Mouse (Mus musculus) hindbrain, embryonic 16.5 days (tissue): ENCODE data around the gene Fhit. TPM values are rescaled to one million over a fixed set of nuclear protein-coding genes. Genes with fewer than 3 reads are reported as not detected.

Experiments used
- ATAC-seq: fragments of 200-750 bp; cut with Nextera tagmentation; 2 replicates; pipeline ENCODE4 v1.8.0; 2017; ENCODE audit warnings: moderate TSS enrichment, moderate library complexity
- H3K27ac ChIP-seq: fragments of 300-500 bp; sonication (generic); 2 replicates; pipeline ENCODE4 v1.5.1; 2014; ENCODE audit warnings: low read depth, mild to moderate bottlenecking, control low read depth, low read length, moderate library complexity
- H3K27me3 ChIP-seq: fragments of 300-500 bp; sonication (generic); replicated peaks from 2 replicates; pipeline ENCODE4 v1.6.1; 2014; ENCODE audit warnings: low read length; ENCODE audit not compliant: control insufficient read depth, insufficient read depth
- H3K36me3 ChIP-seq: fragments of 300-500 bp; sonication (generic); 2 replicates; pipeline ENCODE4 v1.6.1; 2014; ENCODE audit warnings: mild to moderate bottlenecking, low read length, moderate library complexity, mixed read lengths; ENCODE audit not compliant: control insufficient read depth, insufficient read depth
- H3K4me1 ChIP-seq: fragments of 300-500 bp; sonication (generic); 2 replicates; pipeline ENCODE4 v1.6.1; 2014; ENCODE audit warnings: low read depth, low read length; ENCODE audit not compliant: control insufficient read depth, insufficient read depth
- H3K4me2 ChIP-seq: fragments of 300-500 bp; sonication (generic); 2 replicates; pipeline ENCODE4 v1.6.1; 2014; ENCODE audit warnings: mild to moderate bottlenecking, low read length, control low read depth, moderate library complexity
- H3K4me3 ChIP-seq: fragments of 300-500 bp; sonication (generic); 2 replicates; pipeline ENCODE4 v1.5.1; 2014; ENCODE audit warnings: mild to moderate bottlenecking, low read length, control low read depth, moderate library complexity
- H3K9ac ChIP-seq: fragments of 300-500 bp; sonication (generic); 2 replicates; pipeline ENCODE4 v1.6.1; 2014; ENCODE audit warnings: low read depth, mild to moderate bottlenecking, control low read depth, low read length, moderate library complexity
- H3K9me3 ChIP-seq: fragments of 300-500 bp; sonication (generic); 2 replicates; pipeline ENCODE4 v1.6.1; 2014; ENCODE audit warnings: mild to moderate bottlenecking, low read length, moderate library complexity; ENCODE audit not compliant: control insufficient read depth
- WGBS: fragments of 180-500 bp; shearing (Covaris S2); extraction: QIAGEN DNeasy Blood & Tissue Kit; methylation state at CpG from one replicate; pipeline ENCODE4 v1.1.7; 2014; 5-methylcytosine and 5-hydroxymethylcytosine counted together
- polyA plus RNA-seq: library from polyadenylated mRNA; unstranded; fragments of >200 nt; fragmentation: Nextera tagmentation; extraction: Ambion mirVana; gene quantifications from 2 replicates; pipeline ENCODE4 v1.2.1, GENCODE M21; 2015

The Fhit gene
- polyA plus RNA-seq, 1 experiment from 2014 or later = 8.5 TPM

DNA sequence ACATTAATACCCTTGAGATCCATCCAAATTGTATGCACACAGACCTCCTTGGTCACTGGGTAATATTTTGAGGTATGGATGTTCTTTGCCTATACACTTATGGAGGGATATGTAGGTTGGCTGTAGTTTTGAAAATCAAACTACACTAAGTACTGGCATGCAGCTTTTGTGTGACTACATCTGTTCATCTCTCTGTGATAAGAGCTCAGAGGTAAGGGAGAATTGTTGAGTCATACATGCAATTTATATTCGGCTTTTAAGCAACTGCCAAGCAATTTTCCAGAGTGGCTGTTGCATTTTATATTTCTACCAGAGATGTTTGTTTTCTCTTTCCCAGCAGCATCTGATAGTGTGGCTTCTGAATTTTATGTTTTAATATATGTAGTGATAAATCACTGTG is 1374.4 kb downstream of the Fhit start:
- 81% methylated on average over 1 of the region's 1 CpGs for WGBS
- H3K27me3 ChIP-seq = no peaks in the 10 kb centered on the region
- ATAC-seq = no peak
- H3K4me3 ChIP-seq = no peak overlapping the region
- no peak overlapping the region for H3K9ac ChIP-seq
- no peaks in the 10 kb centered on the region for H3K36me3 ChIP-seq
- no peak overlapping the region for H3K27ac ChIP-seq
- no peaks in the 10 kb centered on the region for H3K4me1 ChIP-seq
- H3K4me2 ChIP-seq = no peak overlapping the region
- no peaks in the 10 kb centered on the region for H3K9me3 ChIP-seq

DNA sequence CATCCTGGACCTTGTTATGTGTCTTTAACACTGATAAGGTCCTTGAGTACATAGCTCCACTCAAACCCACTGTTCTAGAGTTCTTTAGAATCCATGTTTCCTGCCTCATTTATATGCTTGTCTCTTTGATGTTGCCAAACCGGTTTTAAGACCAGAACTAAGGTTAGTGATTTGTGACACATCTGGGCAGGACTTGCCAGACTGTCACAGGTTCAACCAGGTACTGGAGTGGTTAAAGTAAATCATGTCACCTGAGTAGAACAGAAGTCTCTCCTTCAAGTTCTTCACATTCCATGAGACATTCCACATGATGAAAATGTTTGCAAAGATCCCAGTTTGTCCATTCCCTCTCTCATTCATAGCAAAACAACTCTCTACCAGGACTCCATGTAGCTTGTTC is 1376.0 kb downstream of the Fhit start:
- Histone ChIP-seq H3K4me2 (no peak overlapping the region), H3K27ac (no peak overlapping the region), H3K36me3 (no peaks in the 10 kb centered on the region), H3K9ac (no peak overlapping the region), H3K9me3 (no peaks in the 10 kb centered on the region), H3K4me3 (no peak overlapping the region), H3K4me1 (no peaks in the 10 kb centered on the region), H3K27me3 (no peaks in the 10 kb centered on the region)
- WGBS = 60% methylated on average over 1 of the region's 1 CpGs
- no peak for ATAC-seq

DNA sequence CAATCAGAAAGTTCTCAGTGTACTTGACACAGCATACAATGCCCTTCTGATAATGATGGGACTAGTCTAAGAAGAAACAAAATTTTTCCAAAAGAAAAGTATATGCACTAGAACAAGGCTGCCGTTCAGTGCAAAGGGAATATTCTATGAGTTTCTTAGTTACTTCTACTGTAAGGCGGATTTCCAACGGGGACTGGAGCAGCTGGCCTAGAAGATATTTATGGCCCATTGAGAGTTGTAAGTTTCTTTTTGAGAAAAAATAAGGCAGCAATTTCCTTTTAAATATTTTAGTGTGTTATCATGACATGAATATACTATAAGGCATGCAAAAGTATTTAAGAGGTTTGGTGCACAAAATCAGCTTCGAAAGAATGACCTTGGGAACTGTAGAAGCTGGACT is 1410.5 kb downstream of the Fhit start:
- Histone ChIP-seq H3K4me2 (no peak overlapping the region), H3K4me3 (no peak overlapping the region), H3K4me1 (no peaks in the 10 kb centered on the region), H3K36me3 (no peaks in the 10 kb centered on the region), H3K27ac (no peak overlapping the region), H3K9ac (no peak overlapping the region), H3K9me3 (no peaks in the 10 kb centered on the region), H3K27me3 (no peaks in the 10 kb centered on the region)
- ATAC-seq = no peak
- 89% methylated on average over 4 of the region's 4 CpGs for WGBS

DNA sequence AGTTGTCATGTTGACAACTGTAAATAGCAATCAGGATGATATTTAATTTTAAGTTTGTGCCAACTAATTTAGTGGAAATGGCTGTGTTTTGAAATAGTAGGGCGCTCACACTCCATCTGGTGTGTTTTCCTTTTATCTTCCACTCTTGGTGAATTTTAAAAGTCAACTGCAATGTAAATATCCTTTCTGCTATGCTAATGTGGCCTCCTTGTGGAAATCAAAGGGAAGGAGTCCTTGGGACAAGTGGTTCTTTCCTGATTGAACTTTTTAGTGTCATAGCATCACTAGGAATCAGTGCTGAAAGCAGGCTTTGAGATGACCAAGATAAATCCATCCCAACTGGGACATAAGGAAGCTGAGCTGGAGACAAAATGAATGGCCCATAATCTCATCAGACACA is 1413.1 kb downstream of the Fhit start:
- Histone ChIP-seq H3K4me1 (no peaks in the 10 kb centered on the region), H3K9me3 (no peaks in the 10 kb centered on the region), H3K27me3 (no peaks in the 10 kb centered on the region), H3K27ac (no peak overlapping the region), H3K9ac (no peak overlapping the region), H3K36me3 (no peaks in the 10 kb centered on the region), H3K4me3 (no peak overlapping the region), H3K4me2 (no peak overlapping the region)
- no peak for ATAC-seq
- 87% methylated on average over 1 of the region's 1 CpGs for WGBS

DNA sequence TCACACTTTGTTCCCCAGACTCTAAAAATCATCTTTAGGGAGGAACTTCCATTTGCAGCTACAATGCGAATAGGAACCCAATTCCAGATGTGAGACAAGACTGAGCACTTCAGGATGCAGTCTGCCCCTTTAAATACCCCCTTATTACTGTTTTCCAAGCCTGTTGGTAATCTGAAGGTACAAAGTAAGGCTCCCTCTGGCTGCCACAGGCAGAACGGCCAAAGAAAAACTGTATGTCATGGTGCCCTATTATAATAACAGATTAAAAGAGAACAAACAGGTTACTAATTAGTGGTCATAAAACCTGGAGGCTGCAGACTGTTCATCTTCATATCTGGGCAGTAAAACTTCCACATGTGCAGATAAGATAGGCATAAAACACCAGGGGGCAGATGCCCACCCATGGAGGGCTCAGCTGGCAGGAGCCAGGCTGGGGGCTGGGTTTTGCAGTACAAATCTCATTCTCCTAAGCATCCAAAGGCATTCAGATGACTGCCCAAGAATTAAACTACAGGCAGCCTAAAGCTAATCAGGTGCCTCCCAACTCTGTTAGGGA is 1439.8 kb downstream of the Fhit start:
- WGBS = 61% methylated on average over 2 of the region's 2 CpGs
- ATAC-seq = no peak
- no peaks in the 10 kb centered on the region for H3K27me3 ChIP-seq

DNA sequence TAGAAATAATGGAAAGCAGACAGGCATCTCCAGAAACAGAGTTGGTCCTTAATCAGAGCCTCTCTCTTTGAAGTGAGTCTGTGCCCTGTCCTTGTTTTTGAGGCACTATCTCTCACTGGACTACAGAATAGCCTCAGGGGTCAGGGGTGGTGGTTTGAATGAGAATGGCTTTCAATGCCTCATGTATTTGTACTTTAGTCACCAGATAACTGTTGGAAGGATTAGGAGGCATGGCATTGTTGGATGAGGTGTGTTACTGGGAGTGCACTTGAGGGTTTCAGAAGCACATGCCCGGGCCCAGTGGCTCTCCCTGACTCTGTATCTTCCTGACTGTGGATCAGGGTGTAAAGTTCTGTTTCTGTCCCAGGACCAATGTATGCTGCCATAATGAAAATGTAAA is 1463.2 kb downstream of the Fhit start:
- WGBS = 71% methylated on average over 1 of the region's 1 CpGs
- Histone ChIP-seq H3K4me2 (no peak overlapping the region), H3K9ac (no peak overlapping the region), H3K4me3 (no peak overlapping the region), H3K9me3 (no peaks in the 10 kb centered on the region), H3K36me3 (no peaks in the 10 kb centered on the region), H3K27me3 (no peaks in the 10 kb centered on the region), H3K27ac (no peak overlapping the region), H3K4me1 (no peaks in the 10 kb centered on the region)
- no peak for ATAC-seq

More for the DNA sequence above, 1439.8 kb downstream of the Fhit start:
- Histone ChIP-seq H3K4me3 (no peak overlapping the region), H3K4me1 (no peaks in the 10 kb centered on the region), H3K9me3 (peaks cover 4% of the 10 kb centered on the region), H3K27ac (no peak overlapping the region), H3K4me2 (no peak overlapping the region), H3K9ac (no peak overlapping the region), H3K36me3 (no peaks in the 10 kb centered on the region)

DNA sequence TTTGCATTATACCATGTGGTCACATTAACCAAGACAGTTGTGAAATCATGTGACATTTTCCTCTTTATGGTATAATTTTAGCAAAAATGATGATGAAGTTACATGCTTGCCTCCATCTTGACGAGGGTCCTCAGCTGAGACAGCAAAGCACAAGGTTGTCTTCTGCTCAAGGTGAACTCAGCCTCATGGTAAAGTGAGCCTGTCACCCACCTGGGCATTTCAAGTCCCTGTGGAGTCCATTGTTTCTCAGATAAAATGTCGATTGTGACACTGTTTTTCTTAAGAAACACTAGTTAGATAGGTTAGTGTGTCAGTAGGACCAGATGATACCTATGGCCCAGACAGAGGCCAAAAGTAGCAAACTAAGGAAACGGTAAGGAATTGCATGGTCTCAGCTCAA is 1464.7 kb downstream of the Fhit start:
- H3K9ac ChIP-seq = no peak overlapping the region
- no peak overlapping the region for H3K4me2 ChIP-seq
- ATAC-seq = no peak
- 91% methylated on average over 3 of the region's 3 CpGs for WGBS
- H3K9me3 ChIP-seq = no peaks in the 10 kb centered on the region
- H3K27ac ChIP-seq = no peak overlapping the region
- H3K36me3 ChIP-seq = no peaks in the 10 kb centered on the region
- no peak overlapping the region for H3K4me3 ChIP-seq
- no peaks in the 10 kb centered on the region for H3K27me3 ChIP-seq
- H3K4me1 ChIP-seq = no peaks in the 10 kb centered on the region

DNA sequence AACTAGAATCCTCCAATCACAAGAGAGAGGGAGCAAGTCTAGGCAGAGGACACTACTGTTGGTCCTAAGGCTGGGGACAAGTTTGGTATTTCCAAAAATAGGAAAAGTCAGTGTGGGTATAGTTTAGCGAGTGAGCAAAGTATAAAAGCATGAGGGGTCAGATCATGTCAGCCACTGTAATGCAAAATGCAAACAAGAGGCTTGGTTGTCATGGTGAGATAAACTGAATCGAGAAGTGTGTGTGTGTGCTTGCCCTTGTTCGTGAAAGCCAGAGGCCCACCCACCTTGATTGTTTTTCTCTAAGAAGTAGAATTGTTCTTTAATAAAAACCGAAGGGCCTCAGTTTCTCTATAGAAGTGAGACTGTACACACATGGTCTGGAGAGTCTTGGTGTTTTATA is 1465.8 kb downstream of the Fhit start:
- Histone ChIP-seq H3K4me3 (no peak overlapping the region), H3K27ac (no peak overlapping the region), H3K9ac (no peak overlapping the region), H3K4me1 (no peaks in the 10 kb centered on the region), H3K4me2 (no peak overlapping the region), H3K27me3 (no peaks in the 10 kb centered on the region), H3K9me3 (no peaks in the 10 kb centered on the region), H3K36me3 (no peaks in the 10 kb centered on the region)
- ATAC-seq = no peak
- 21% methylated on average over 4 of the region's 4 CpGs for WGBS

DNA sequence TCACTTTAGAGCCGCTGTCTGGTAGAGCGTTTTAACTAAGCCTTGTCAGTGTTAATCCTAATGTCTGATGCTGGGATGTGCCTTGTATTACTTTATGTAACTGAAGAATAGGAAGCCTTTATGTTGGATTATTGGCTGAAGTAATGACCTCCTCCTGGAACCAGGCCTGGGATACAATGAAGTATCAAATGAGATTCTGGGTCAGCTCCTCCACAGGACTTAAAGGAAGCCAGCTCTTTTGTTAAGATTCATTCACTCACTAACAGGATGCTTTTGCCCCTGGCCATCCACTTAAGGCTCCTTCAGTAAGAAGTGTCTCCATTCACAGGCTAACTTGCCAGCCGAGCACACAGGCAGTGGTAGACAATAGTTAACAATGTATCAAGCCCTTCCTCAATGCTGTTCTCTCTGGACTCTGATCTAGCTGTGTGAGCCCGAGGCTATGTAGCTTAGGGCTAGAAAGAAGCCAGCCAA is 1466.6 kb downstream of the Fhit start:
- H3K4me2 ChIP-seq = no peak overlapping the region
- WGBS = 24% methylated on average over 4 of the region's 4 CpGs
- no peak for ATAC-seq

More for the DNA sequence above, 1466.6 kb downstream of the Fhit start:
- H3K9me3 ChIP-seq = no peaks in the 10 kb centered on the region
- H3K9ac ChIP-seq = no peak overlapping the region
- no peaks in the 10 kb centered on the region for H3K27me3 ChIP-seq
- H3K27ac ChIP-seq = no peak overlapping the region
- H3K36me3 ChIP-seq = no peaks in the 10 kb centered on the region
- no peaks in the 10 kb centered on the region for H3K4me1 ChIP-seq
- no peak overlapping the region for H3K4me3 ChIP-seq
